Mouse (Mus musculus): ENCODE measurements around the gene Golga4.

- TF ChIP-seq CTCF (IDR thresholded peaks at IDR 0.05; ENCODE audit: extremely low read depth, insufficient read depth, insufficient read length, insufficient replicate concordance) (no peak), POLR2A (IDR thresholded peaks at IDR 0.05; ENCODE audit: low read depth, low read length) (no peak)
Measured at GRCm38 (mm10) chr9:118611958-118612581, 106.0 kb downstream of the Golga4 start.

Measured in spleen, adult 2 months (tissue).